Mouse (Mus musculus): ENCODE data around the gene Ankrd35. TPM values are rescaled to one million over a fixed set of nuclear protein-coding genes. Genes with fewer than 3 reads are reported as not detected.
A peak's percentile ranks its signal among the peaks of the same experiment; 100 is the strongest.
"Not testable (repeated sequence)": the region's sequence is repeated elsewhere in the genome, so short reads cannot be mapped to it uniquely, and the experiment has no call there.

Gene Ankrd35
- polyA plus RNA-seq, 1 experiment from 2014 or later, result 0.83 TPM

DNA sequence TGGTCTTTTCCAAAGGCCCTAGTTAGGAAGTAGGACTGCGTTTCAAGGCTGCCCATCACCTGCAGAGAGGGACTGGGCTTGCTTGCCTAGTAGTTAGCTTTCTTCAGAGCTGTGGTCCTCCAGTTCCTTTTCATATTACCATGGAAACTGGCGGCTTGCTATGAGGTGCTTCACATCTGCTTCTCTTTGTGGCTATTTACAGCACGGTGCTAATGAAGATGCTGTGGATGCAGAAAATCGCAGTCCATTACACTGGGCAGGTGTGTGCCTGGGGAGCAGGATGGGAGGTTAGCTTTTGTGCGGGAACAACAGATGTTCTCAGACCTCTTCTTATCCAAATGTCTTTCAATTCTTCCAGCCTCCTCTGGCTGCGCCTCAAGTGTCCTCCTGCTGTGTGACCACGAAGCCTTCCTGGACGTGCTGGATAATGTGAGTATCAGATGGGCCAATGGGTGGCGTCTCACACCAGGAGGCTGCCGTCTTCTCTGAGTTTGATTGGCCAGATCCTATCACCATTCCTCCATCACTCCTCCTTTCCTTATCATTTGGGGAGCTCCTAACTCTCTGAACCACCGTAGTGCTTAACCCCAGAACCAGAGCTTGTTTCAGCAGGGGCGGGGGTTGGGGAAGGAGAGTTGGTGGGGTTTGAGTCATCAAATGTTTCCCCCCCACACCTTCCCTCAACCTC is 10.5 kb downstream of the Ankrd35 start:
- 0 out of 2 replicates have a peak, but pooled peaks have one; percentile 24 for ATAC-seq (ENCODE audit: low read depth)
- H3K4me3 ChIP-seq (ENCODE audit: low read depth, low read length), result no peak overlapping the region
- H3K27ac ChIP-seq (ENCODE audit: low read depth, low read length), result no peak overlapping the region
- no peak overlapping the region for H3K4me2 ChIP-seq (ENCODE audit: low read depth, low read length)
- 15% methylated on average over 12 of the region's 12 CpGs for WGBS
- H3K27me3 ChIP-seq (ENCODE audit: control insufficient read depth, insufficient read depth, low read length), result no peaks in the 10 kb centered on the region
- H3K9ac ChIP-seq (replicated peaks; ENCODE audit: low read depth, low read length), result no peak overlapping the region
- no peaks in the 10 kb centered on the region for H3K36me3 ChIP-seq (ENCODE audit: control insufficient read depth, insufficient read depth, low read length)
- H3K4me1 ChIP-seq (ENCODE audit: control insufficient read depth, insufficient read depth, low read length), result no peaks in the 10 kb centered on the region
- no peaks in the 10 kb centered on the region for H3K9me3 ChIP-seq (ENCODE audit: control insufficient read depth, low read length)

DNA sequence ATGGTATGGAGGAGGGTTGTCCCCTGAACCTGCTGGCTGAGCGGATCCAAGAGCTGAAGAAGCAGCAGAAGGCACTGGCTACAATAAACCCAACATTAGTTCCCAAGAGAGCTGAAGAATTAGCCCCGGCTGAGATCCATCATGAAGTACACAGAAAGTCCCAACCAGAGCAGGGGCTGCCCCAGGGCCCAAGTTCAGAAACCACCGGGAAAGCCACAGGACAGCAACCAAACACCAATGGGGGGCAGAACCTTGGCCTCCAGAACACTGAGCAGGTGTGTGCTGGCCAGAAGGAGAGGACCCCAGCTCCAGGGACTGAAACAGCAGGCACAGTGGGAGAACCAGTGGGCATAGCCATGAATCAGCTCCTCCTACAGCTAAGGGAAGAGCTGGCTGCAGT is 13.6 kb downstream of the Ankrd35 start:
- no peaks in the 10 kb centered on the region for H3K9me3 ChIP-seq (ENCODE audit: control insufficient read depth, low read length)
- H3K4me3 ChIP-seq (ENCODE audit: low read depth, low read length), result no peak overlapping the region
- H3K36me3 ChIP-seq (ENCODE audit: control insufficient read depth, insufficient read depth, low read length), result no peaks in the 10 kb centered on the region
- no peaks in the 10 kb centered on the region for H3K27me3 ChIP-seq (ENCODE audit: control insufficient read depth, insufficient read depth, low read length)
- no peaks in the 10 kb centered on the region for H3K4me1 ChIP-seq (ENCODE audit: control insufficient read depth, insufficient read depth, low read length)
- no peak overlapping the region for H3K4me2 ChIP-seq (ENCODE audit: low read depth, low read length)
- no peak overlapping the region for H3K27ac ChIP-seq (ENCODE audit: low read depth, low read length)
- H3K9ac ChIP-seq (replicated peaks; ENCODE audit: low read depth, low read length), result no peak overlapping the region
- WGBS, result 91% methylated on average over 3 of the region's 3 CpGs
- no peak for ATAC-seq (ENCODE audit: low read depth)

DNA sequence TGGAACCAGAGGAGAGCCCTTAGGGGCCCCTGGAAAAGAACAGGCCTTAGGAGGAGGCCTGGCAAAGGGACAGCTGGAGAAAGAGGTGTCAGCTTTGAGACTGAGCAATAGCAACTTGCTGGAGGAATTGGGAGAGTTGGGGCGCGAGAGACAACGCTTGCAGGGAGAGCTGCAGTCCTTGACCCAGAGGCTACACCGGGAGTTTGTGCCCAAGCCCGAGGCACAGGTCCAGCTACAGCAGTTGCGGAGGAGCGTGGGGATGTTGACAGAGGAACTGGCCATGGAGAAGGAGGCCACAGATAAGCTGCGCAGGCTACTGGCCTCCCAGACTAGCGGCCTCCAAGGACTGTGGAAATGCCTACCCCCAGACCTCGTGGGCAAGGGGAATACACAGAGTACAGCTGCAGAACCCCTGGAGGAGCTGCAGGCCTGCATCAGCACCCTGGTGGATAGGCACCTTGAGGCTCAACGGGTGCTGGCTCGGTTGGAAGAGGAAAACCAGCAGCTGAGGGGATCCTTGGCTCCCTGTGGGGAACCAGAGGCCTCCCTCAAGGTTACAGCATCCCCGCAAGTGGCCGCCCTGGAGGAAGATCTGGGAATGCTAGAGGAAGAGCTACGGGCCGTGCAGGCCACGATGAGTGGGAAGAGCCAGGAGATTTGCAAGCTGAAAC is 14.4 kb downstream of the Ankrd35 start:
- Histone ChIP-seq H3K4me1 (ENCODE audit: control insufficient read depth, insufficient read depth, low read length) (no peaks in the 10 kb centered on the region), H3K4me2 (ENCODE audit: low read depth, low read length) (peak overlapping the region; percentile 31; the same call in 1 of the 2 replicates), H3K36me3 (ENCODE audit: control insufficient read depth, insufficient read depth, low read length) (no peaks in the 10 kb centered on the region), H3K27me3 (ENCODE audit: control insufficient read depth, insufficient read depth, low read length) (no peaks in the 10 kb centered on the region), H3K9me3 (ENCODE audit: control insufficient read depth, low read length) (no peaks in the 10 kb centered on the region), H3K4me3 (ENCODE audit: low read depth, low read length) (0 out of 2 replicates have a peak overlapping the region, but pooled peaks have one; percentile 3), H3K9ac (replicated peaks; ENCODE audit: low read depth, low read length) (no peak overlapping the region), H3K27ac (ENCODE audit: low read depth, low read length) (no peak overlapping the region)
- WGBS, result 61% methylated on average over 17 of the region's 17 CpGs
- ATAC-seq (ENCODE audit: low read depth), result no peak

DNA sequence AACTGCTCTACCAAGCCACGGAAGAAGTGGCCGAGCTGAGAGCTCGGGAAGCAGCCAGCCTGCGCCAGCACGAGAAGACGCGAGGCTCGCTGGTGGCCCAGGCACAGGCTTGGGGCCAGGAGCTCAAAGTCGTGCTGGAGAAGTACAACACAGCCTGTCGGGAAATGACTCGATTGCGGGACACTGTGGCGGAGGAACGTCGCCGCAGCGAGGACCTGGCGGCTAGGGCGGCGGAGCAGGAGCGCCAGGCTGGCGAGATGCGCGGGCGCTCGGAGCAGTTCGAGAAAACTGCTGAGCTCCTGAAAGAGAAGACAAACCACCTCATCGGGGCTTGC is 14.9 kb downstream of the Ankrd35 start:
- Histone ChIP-seq H3K4me2 (ENCODE audit: low read depth, low read length) (peak overlapping the region; percentile 31; the same call in 1 of the 2 replicates), H3K4me3 (ENCODE audit: low read depth, low read length) (0 out of 2 replicates have a peak overlapping the region, but pooled peaks have one; percentile 3), H3K9me3 (ENCODE audit: control insufficient read depth, low read length) (no peaks in the 10 kb centered on the region), H3K27me3 (ENCODE audit: control insufficient read depth, insufficient read depth, low read length) (no peaks in the 10 kb centered on the region), H3K27ac (ENCODE audit: low read depth, low read length) (no peak overlapping the region), H3K36me3 (ENCODE audit: control insufficient read depth, insufficient read depth, low read length) (no peaks in the 10 kb centered on the region), H3K4me1 (ENCODE audit: control insufficient read depth, insufficient read depth, low read length) (no peaks in the 10 kb centered on the region), H3K9ac (replicated peaks; ENCODE audit: low read depth, low read length) (no peak overlapping the region)
- ATAC-seq (ENCODE audit: low read depth), result no peak
- 33% methylated on average over 28 of the region's 28 CpGs for WGBS

DNA sequence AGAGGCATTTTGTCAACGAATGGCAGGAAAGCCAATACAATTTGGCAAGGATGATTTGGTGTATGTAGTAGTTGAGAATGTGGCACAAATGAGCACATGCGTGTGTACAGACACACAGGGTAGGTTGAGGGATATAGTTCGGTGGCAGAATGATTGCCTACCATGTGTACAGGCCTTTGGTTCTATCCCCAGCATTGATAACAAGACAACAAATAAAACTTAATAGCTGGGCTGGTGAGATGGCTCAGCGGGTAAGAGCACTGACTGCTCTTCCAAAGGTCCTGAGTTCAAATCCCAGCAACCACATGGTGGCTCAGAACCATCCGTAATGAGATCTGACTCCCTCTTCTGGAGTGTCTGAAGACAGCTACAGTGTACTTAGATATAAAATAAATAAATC is 16.1 kb downstream of the Ankrd35 start:
- not testable (repeated sequence) for H3K4me3 ChIP-seq (ENCODE audit: low read depth, low read length); H3K36me3 ChIP-seq (ENCODE audit: control insufficient read depth, insufficient read depth, low read length); H3K4me1 ChIP-seq (ENCODE audit: control insufficient read depth, insufficient read depth, low read length); H3K9me3 ChIP-seq (ENCODE audit: control insufficient read depth, low read length); ATAC-seq (ENCODE audit: low read depth); H3K27ac ChIP-seq (ENCODE audit: low read depth, low read length); H3K9ac ChIP-seq (replicated peaks; ENCODE audit: low read depth, low read length); H3K4me2 ChIP-seq (ENCODE audit: low read depth, low read length); H3K27me3 ChIP-seq (ENCODE audit: control insufficient read depth, insufficient read depth, low read length)
- WGBS, result 95% methylated on average over 5 of the region's 5 CpGs

DNA sequence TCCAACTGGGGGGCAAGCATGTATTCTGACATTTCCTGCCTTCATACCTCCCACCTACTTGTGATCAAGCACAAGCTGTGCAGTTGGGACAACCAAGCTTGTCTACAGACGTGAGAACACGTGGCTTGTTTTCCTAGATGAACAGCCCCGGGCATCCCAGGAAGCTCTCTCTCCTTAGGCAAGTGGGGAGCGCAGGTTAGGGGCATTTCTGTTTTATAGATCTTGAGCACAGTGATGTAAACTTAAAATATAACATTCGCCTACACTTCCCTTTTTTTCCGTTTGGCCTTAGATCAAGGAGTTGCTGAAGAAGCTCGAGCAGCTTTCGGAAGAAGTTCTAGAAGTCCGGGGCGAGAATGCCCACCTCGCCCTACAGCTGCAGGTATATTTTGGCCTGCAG is 18.9 kb downstream of the Ankrd35 start:
- no peak for ATAC-seq (ENCODE audit: low read depth)
- Histone ChIP-seq H3K9ac (replicated peaks; ENCODE audit: low read depth, low read length) (no peak overlapping the region), H3K27ac (ENCODE audit: low read depth, low read length) (no peak overlapping the region), H3K9me3 (ENCODE audit: control insufficient read depth, low read length) (no peaks in the 10 kb centered on the region), H3K4me3 (ENCODE audit: low read depth, low read length) (no peak overlapping the region), H3K4me1 (ENCODE audit: control insufficient read depth, insufficient read depth, low read length) (no peaks in the 10 kb centered on the region), H3K4me2 (ENCODE audit: low read depth, low read length) (no peak overlapping the region), H3K27me3 (ENCODE audit: control insufficient read depth, insufficient read depth, low read length) (no peaks in the 10 kb centered on the region), H3K36me3 (ENCODE audit: control insufficient read depth, insufficient read depth, low read length) (no peaks in the 10 kb centered on the region)
- WGBS, result 88% methylated on average over 11 of the region's 11 CpGs

DNA sequence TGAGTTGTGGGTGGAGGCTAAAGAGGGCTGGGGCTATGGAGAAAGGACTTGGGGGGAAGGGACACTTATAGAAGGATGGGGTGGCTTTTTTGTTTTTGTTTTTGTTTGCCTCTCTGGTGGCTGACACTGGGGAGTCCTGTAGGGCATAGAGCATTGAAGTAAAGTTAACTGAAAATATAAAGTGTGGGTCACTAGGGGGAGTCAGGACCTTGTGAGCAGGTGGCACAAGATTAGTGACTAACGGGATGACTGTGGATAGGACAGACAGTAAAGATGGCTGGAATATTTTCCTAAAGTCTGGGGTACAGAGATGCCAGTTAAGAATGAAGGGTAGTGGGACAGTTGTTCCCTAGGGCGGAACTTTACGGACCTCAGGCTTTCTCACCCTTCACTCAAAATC is 20.4 kb downstream of the Ankrd35 start:
- H3K9me3 ChIP-seq (ENCODE audit: control insufficient read depth, low read length), result no peaks in the 10 kb centered on the region
- H3K4me3 ChIP-seq (ENCODE audit: low read depth, low read length), result no peak overlapping the region
- H3K4me1 ChIP-seq (ENCODE audit: control insufficient read depth, insufficient read depth, low read length), result no peaks in the 10 kb centered on the region
- H3K36me3 ChIP-seq (ENCODE audit: control insufficient read depth, insufficient read depth, low read length), result no peaks in the 10 kb centered on the region
- no peak for ATAC-seq (ENCODE audit: low read depth)
- no peaks in the 10 kb centered on the region for H3K27me3 ChIP-seq (ENCODE audit: control insufficient read depth, insufficient read depth, low read length)
- H3K4me2 ChIP-seq (ENCODE audit: low read depth, low read length), result no peak overlapping the region
- WGBS, result 64% methylated on average over 3 of the region's 3 CpGs
- H3K9ac ChIP-seq (replicated peaks; ENCODE audit: low read depth, low read length), result no peak overlapping the region
- no peak overlapping the region for H3K27ac ChIP-seq (ENCODE audit: low read depth, low read length)

DNA sequence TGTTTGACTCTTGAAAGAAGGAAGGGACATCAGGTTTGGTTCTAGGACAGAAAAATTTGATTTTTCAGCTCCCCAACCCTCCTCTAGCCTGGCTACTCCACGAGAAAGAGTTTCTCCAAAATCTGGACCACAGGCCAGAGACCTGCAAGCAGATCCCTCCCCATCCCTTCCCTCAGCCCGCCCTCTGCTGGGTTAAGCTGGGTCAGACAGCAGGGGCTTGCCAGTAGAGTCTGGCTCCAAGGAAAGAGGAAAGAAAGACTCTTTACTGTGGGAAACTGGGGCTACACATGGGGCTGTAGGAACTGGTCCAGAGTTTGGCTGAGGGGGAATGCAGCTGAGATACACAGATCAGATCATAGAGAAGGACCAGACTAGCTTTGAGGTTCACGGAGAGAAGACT is 22.6 kb downstream of the Ankrd35 start:
- Histone ChIP-seq H3K4me1 (ENCODE audit: control insufficient read depth, insufficient read depth, low read length) (peaks cover 3% of the 10 kb centered on the region; the same call in 1 of the 2 replicates), H3K9me3 (ENCODE audit: control insufficient read depth, low read length) (no peaks in the 10 kb centered on the region), H3K9ac (replicated peaks; ENCODE audit: low read depth, low read length) (no peak overlapping the region), H3K27ac (ENCODE audit: low read depth, low read length) (no peak overlapping the region), H3K27me3 (ENCODE audit: control insufficient read depth, insufficient read depth, low read length) (no peaks in the 10 kb centered on the region), H3K4me2 (ENCODE audit: low read depth, low read length) (no peak overlapping the region), H3K4me3 (ENCODE audit: low read depth, low read length) (no peak overlapping the region), H3K36me3 (ENCODE audit: control insufficient read depth, insufficient read depth, low read length) (no peaks in the 10 kb centered on the region)
- WGBS, result 17% methylated on average over 3 of the region's 3 CpGs
- no peak for ATAC-seq (ENCODE audit: low read depth)

DNA sequence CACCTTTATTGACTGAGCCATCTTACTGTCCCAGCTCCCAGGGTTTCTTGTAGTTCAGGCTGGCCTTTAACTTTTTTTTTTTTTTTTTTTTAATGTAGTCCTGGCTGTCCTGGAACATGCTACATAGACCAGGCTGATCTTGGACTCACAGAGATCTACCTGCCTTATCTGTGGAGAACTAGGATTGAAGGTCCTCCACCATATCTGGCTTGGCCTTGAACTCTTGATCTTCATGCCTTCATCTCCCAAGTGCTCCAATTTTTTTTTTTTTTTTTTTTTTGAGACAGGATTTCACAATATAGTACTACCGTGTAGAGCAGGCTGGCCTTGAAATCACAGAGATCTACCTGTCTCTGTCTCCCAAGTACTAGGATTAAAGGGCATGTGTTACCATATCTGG is 23.6 kb downstream of the Ankrd35 start:
- H3K27me3 ChIP-seq (ENCODE audit: control insufficient read depth, insufficient read depth, low read length), result no peaks in the 10 kb centered on the region
- H3K27ac ChIP-seq (ENCODE audit: low read depth, low read length), result no peak overlapping the region
- no peaks in the 10 kb centered on the region for H3K36me3 ChIP-seq (ENCODE audit: control insufficient read depth, insufficient read depth, low read length)
- H3K9ac ChIP-seq (replicated peaks; ENCODE audit: low read depth, low read length), result no peak overlapping the region
- ATAC-seq (ENCODE audit: low read depth), result no peak
- peaks cover 3% of the 10 kb centered on the region; the same call in 1 of the 2 replicates for H3K4me1 ChIP-seq (ENCODE audit: control insufficient read depth, insufficient read depth, low read length)
- no peak overlapping the region for H3K4me2 ChIP-seq (ENCODE audit: low read depth, low read length)
- H3K4me3 ChIP-seq (ENCODE audit: low read depth, low read length), result no peak overlapping the region
- WGBS, result 81% methylated on average over 1 of the region's 1 CpGs
- no peaks in the 10 kb centered on the region for H3K9me3 ChIP-seq (ENCODE audit: control insufficient read depth, low read length)
